ENCODE assay signal across 11 mouse cellular contexts in genomic region chr4:69838940-69839339, GRCm38 (mm10).
"Had no signal": no experiment of that assay in that cellular context is flagged by ENCODE, and none has a peak within 500 bp of the region (broad histone marks: within the 10 kb centered on the region; RNA-seq: fewer than 3 reads in every experiment).

No protein-coding gene starts in this region.

- H3K27me3 ChIP-seq: limb, embryonic 13.5 days; stomach, embryonic 15.5 days had no signal

- DNase-seq: kidney, adult 18-20 months; kidney, postnatal 10 days; kidney, postnatal 4 days; lung, adult 18-20 months; right cerebral cortex, postnatal 14 days; thymus, adult 2 months; thymus, postnatal 25 days had no signal

- H3K27ac ChIP-seq: layer of hippocampus, adult 2 months; limb, embryonic 13.5 days; liver, embryonic 14.5 days; stomach, embryonic 15.5 days had no signal

- H3K36me3 ChIP-seq: limb, embryonic 13.5 days; stomach, embryonic 15.5 days had no signal

- H3K4me1 ChIP-seq: limb, embryonic 13.5 days; stomach, embryonic 15.5 days had no signal

- H3K9ac ChIP-seq: limb, embryonic 13.5 days; liver, embryonic 14.5 days; stomach, embryonic 15.5 days had no signal

- H3K4me2 ChIP-seq: limb, embryonic 13.5 days; stomach, embryonic 15.5 days had no signal

- H3K4me3 ChIP-seq: layer of hippocampus, adult 2 months; limb, embryonic 13.5 days; stomach, embryonic 15.5 days had no signal

- H3K9me3 ChIP-seq: limb, embryonic 13.5 days; stomach, embryonic 15.5 days had no signal
